Mouse (Mus musculus): ENCODE measurements at regions not wholly inside any gene's neighbourhood (a gene's known extent, or its start where the extent isn't known, plus 50 kb on each side); places are given as distances from the start of the nearest gene placed in this dataset.
A peak's percentile ranks its signal among the peaks of the same experiment; 100 is the strongest.

GRCm38 (mm10) chr5:18080761-18081160, 118.4 kb downstream of the Gnat3 start:
- no peak for DNase-seq (ENCODE audit: low read depth)

- no peak for DNase-seq (ENCODE audit: low read depth)
Measured at GRCm38 (mm10) chr5:18082219-18082618, 119.9 kb downstream of the Gnat3 start.

GRCm38 (mm10) chr5:18083789-18084188, 121.4 kb downstream of the Gnat3 start:
- no peak for DNase-seq (ENCODE audit: low read depth)

- DNase-seq (ENCODE audit: low read depth), result no peak
Measured at GRCm38 (mm10) chr5:18085456-18085855, 123.1 kb downstream of the Gnat3 start.

GRCm38 (mm10) chr5:18087919-18088445, 125.6 kb downstream of the Gnat3 start:
- DNase-seq (ENCODE audit: low read depth), result peak; percentile 9

- no peak for DNase-seq (ENCODE audit: low read depth)
Measured at GRCm38 (mm10) chr5:18089956-18090355, 127.6 kb downstream of the Gnat3 start.

GRCm38 (mm10) chr5:18114905-18115689, 152.7 kb downstream of the Gnat3 start:
- DNase-seq (ENCODE audit: low read depth), result no peak

GRCm38 (mm10) chr5:18135794-18136678, 173.7 kb downstream of the Gnat3 start:
- DNase-seq (ENCODE audit: low read depth), result no peak

- DNase-seq (ENCODE audit: low read depth), result no peak
Measured at GRCm38 (mm10) chr5:18137450-18138061, 175.2 kb downstream of the Gnat3 start.

GRCm38 (mm10) chr5:18152241-18152640, 189.9 kb downstream of the Gnat3 start:
- no peak for DNase-seq (ENCODE audit: low read depth)

- no peak for DNase-seq (ENCODE audit: low read depth)
Measured at GRCm38 (mm10) chr5:18153703-18154102, 191.4 kb downstream of the Gnat3 start.

GRCm38 (mm10) chr5:18163515-18163914, 196.6 kb downstream of the Gnai1 start:
- DNase-seq (ENCODE audit: low read depth), result no peak

GRCm38 (mm10) chr5:18177810-18178209, 182.3 kb downstream of the Gnai1 start:
- no peak for DNase-seq (ENCODE audit: low read depth)

GRCm38 (mm10) chr5:18211395-18212057, 148.6 kb downstream of the Gnai1 start:
- DNase-seq (ENCODE audit: low read depth), result no peak
